Mouse (Mus musculus): Measurements from ENCODE around the gene Olfr70. TPM values are rescaled to one million over a fixed set of nuclear protein-coding genes. Genes with fewer than 3 reads are reported as not detected.

Olfr70 gene
- not detected in 2 replicates for polyA plus RNA-seq (2014; fragmentation: Nextera tagmentation; extraction: Ambion mirVana)

DNA sequence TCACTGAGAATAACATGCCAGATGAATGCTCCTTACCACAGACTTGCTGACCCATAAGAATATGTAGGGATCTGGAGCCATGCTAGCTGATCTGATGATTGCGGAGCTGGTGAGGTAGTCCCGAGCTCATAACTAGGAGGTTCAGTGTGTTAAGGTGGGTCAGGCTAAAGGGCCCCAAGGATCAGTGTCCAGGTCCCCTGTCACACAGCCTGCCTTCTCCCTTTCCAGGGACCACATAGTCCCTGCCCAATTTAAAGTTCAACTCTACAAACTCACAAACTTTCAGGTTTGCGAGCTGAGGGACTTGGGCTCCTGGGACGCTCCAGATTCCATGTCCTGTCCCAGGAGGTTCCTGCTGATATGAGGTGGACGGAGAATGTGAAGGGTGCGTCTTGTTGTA, at the start of gene Olfr70:
TSS of gene Olfr70 (minus strand) at position 101 of the 400 bp plus-strand sequence.
- Histone ChIP-seq H3K4me1 (ENCODE audit: control insufficient read depth, insufficient read depth, low read length) (no peaks in the 10 kb centered on the region), H3K27ac (ENCODE audit: low read length) (no peak within 1 kb of the TSS), H3K9me3 (ENCODE audit: control insufficient read depth, low read depth, low read length) (no peaks in the 10 kb centered on the region), H3K9ac (replicated peaks; ENCODE audit: low read depth, low read length) (no peak within 1 kb of the TSS), H3K4me2 (replicated peaks; ENCODE audit: low read depth, low read length) (no peak within 1 kb of the TSS), H3K27me3 (ENCODE audit: control insufficient read depth, insufficient read depth, low read length) (no peaks in the 10 kb centered on the region), H3K36me3 (ENCODE audit: control insufficient read depth, insufficient read depth, low read length) (no peaks in the 10 kb centered on the region), H3K4me3 (ENCODE audit: low read depth, low read length) (no peak within 1 kb of the TSS)
- no peak for ATAC-seq (ENCODE audit: insufficient number of reproducible peaks, insufficient read depth, low FRiP score, low read depth)
- 85% methylated on average over 6 of the region's 6 CpGs for WGBS

DNA sequence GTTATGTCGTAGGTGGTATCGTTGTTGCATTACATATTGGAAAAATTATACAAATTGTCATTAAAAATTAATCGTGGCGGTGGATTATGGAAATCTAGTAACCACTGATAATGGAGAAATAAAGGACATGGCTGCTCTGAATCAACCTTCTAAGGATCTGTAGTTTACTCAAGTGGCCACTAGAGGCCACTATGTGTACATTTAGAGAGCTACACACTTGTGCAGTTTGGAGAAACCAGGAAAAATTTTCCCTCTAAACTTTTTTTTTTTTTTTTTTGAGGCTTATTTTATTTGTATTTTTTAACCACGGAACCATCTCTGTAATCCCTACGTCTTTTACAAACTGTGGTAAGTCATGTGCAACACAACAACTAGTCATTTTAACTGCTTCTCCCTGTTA, 44.6 kb upstream of the Olfr70 start:
- Histone ChIP-seq H3K4me3 (ENCODE audit: low read depth, low read length) (no peak overlapping the region), H3K9me3 (ENCODE audit: control insufficient read depth, low read depth, low read length) (no peaks in the 10 kb centered on the region), H3K27ac (ENCODE audit: low read length) (no peak overlapping the region), H3K27me3 (ENCODE audit: control insufficient read depth, insufficient read depth, low read length) (no peaks in the 10 kb centered on the region), H3K4me2 (replicated peaks; ENCODE audit: low read depth, low read length) (no peak overlapping the region), H3K36me3 (ENCODE audit: control insufficient read depth, insufficient read depth, low read length) (no peaks in the 10 kb centered on the region), H3K9ac (replicated peaks; ENCODE audit: low read depth, low read length) (no peak overlapping the region), H3K4me1 (ENCODE audit: control insufficient read depth, insufficient read depth, low read length) (no peaks in the 10 kb centered on the region)
- 14% methylated on average over 6 of the region's 6 CpGs for WGBS
- no peak for ATAC-seq (ENCODE audit: insufficient number of reproducible peaks, insufficient read depth, low FRiP score, low read depth)

DNA sequence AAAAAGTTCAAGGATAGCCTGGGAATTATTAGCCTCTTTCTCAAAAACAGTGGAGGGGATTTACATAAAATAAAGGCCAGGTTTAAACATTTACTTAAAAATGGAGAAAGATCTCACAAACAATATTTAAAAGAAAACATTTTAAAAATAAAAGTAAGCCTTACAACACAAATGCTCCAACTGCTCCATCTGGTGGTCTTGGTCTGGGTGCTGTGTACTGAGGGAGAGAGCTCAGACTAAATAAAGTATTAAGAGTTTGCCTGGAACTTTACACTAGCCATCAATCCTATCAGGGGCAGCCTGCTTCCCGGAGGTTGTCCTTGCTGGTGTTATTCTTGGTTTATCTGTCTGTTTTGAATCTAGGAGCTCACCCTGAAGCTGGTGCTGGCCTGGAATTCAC, 42.5 kb upstream of the Olfr70 start:
- H3K4me2 ChIP-seq (replicated peaks; ENCODE audit: low read depth, low read length): no peak overlapping the region
- no peaks in the 10 kb centered on the region for H3K9me3 ChIP-seq (ENCODE audit: control insufficient read depth, low read depth, low read length)
- H3K27me3 ChIP-seq (ENCODE audit: control insufficient read depth, insufficient read depth, low read length): no peaks in the 10 kb centered on the region
- ATAC-seq (ENCODE audit: insufficient number of reproducible peaks, insufficient read depth, low FRiP score, low read depth): no peak
- no peak overlapping the region for H3K9ac ChIP-seq (replicated peaks; ENCODE audit: low read depth, low read length)
- H3K27ac ChIP-seq (ENCODE audit: low read length): no peak overlapping the region
- H3K36me3 ChIP-seq (ENCODE audit: control insufficient read depth, insufficient read depth, low read length): no peaks in the 10 kb centered on the region
- WGBS: 8% methylated on average over 1 of the region's 1 CpGs
- no peaks in the 10 kb centered on the region for H3K4me1 ChIP-seq (ENCODE audit: control insufficient read depth, insufficient read depth, low read length)
- H3K4me3 ChIP-seq (ENCODE audit: low read depth, low read length): no peak overlapping the region

- H3K9me3 ChIP-seq (ENCODE audit: control insufficient read depth, low read depth, low read length): no peaks in the 10 kb centered on the region
- no peak overlapping the region for H3K27ac ChIP-seq (ENCODE audit: low read length)
- H3K36me3 ChIP-seq (ENCODE audit: control insufficient read depth, insufficient read depth, low read length): no peaks in the 10 kb centered on the region
- no peaks in the 10 kb centered on the region for H3K4me1 ChIP-seq (ENCODE audit: control insufficient read depth, insufficient read depth, low read length)
- ATAC-seq (ENCODE audit: insufficient number of reproducible peaks, insufficient read depth, low FRiP score, low read depth): no peak
- WGBS: 21% methylated on average over 4 of the region's 4 CpGs
- no peaks in the 10 kb centered on the region for H3K27me3 ChIP-seq (ENCODE audit: control insufficient read depth, insufficient read depth, low read length)
- no peak overlapping the region for H3K4me3 ChIP-seq (ENCODE audit: low read depth, low read length)
- H3K9ac ChIP-seq (replicated peaks; ENCODE audit: low read depth, low read length): no peak overlapping the region
- H3K4me2 ChIP-seq (replicated peaks; ENCODE audit: low read depth, low read length): no peak overlapping the region
These were observed 42.0 kb upstream of the Olfr70 start for GRCm38 (mm10) chr4:43742637-43743036.

GRCm38 (mm10) chr4:43741526-43741925, 40.9 kb upstream of the Olfr70 start:
- no peak overlapping the region for H3K4me3 ChIP-seq (ENCODE audit: low read depth, low read length)
- WGBS: 54% methylated on average over 5 of the region's 5 CpGs
- no peaks in the 10 kb centered on the region for H3K9me3 ChIP-seq (ENCODE audit: control insufficient read depth, low read depth, low read length)
- H3K9ac ChIP-seq (replicated peaks; ENCODE audit: low read depth, low read length): no peak overlapping the region
- H3K27me3 ChIP-seq (ENCODE audit: control insufficient read depth, insufficient read depth, low read length): no peaks in the 10 kb centered on the region
- H3K4me1 ChIP-seq (ENCODE audit: control insufficient read depth, insufficient read depth, low read length): no peaks in the 10 kb centered on the region
- H3K27ac ChIP-seq (ENCODE audit: low read length): no peak overlapping the region
- no peak for ATAC-seq (ENCODE audit: insufficient number of reproducible peaks, insufficient read depth, low FRiP score, low read depth)
- H3K4me2 ChIP-seq (replicated peaks; ENCODE audit: low read depth, low read length): no peak overlapping the region
- H3K36me3 ChIP-seq (ENCODE audit: control insufficient read depth, insufficient read depth, low read length): no peaks in the 10 kb centered on the region

DNA sequence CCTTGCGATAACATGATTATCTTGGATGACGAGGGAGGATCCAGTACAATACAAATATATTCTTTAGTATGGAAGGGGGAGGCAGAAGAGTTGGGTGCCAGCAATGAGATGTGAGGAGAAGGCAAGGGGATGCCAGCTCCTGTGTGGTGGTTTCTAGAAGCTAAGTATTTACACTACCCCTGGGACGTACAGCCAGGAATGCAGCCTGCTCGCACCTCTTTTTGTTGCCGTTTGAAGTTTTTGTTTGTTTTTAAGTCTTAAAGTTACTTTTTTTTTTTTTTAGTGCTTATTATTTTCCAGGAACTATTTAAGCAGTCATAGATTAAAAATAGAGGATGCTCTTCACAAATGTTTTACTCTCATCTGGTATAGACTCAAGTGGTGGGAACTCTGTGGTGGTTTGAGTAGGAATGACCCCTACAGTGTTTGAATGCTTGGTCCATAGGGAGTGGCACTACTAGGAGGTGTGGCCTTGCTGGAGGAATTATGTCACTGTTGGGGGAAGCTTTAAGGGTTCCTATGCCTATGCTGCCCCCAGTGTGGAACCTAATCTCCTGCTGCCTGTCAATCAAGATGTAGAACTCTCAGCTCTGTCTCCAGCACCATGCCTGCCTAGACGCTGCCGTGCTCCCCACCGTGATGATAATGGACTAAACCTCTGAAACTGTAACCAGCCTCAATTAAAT, 38.5 kb upstream of the Olfr70 start:
- H3K4me2 ChIP-seq (replicated peaks; ENCODE audit: low read depth, low read length): no peak overlapping the region
- no peaks in the 10 kb centered on the region for H3K27me3 ChIP-seq (ENCODE audit: control insufficient read depth, insufficient read depth, low read length)
- WGBS: 65% methylated on average over 8 of the region's 8 CpGs
- no peak for ATAC-seq (ENCODE audit: insufficient number of reproducible peaks, insufficient read depth, low FRiP score, low read depth)
- no peak overlapping the region for H3K27ac ChIP-seq (ENCODE audit: low read length)
- no peak overlapping the region for H3K9ac ChIP-seq (replicated peaks; ENCODE audit: low read depth, low read length)
- H3K9me3 ChIP-seq (ENCODE audit: control insufficient read depth, low read depth, low read length): no peaks in the 10 kb centered on the region
- no peaks in the 10 kb centered on the region for H3K4me1 ChIP-seq (ENCODE audit: control insufficient read depth, insufficient read depth, low read length)
- no peaks in the 10 kb centered on the region for H3K36me3 ChIP-seq (ENCODE audit: control insufficient read depth, insufficient read depth, low read length)
- no peak overlapping the region for H3K4me3 ChIP-seq (ENCODE audit: low read depth, low read length)

DNA sequence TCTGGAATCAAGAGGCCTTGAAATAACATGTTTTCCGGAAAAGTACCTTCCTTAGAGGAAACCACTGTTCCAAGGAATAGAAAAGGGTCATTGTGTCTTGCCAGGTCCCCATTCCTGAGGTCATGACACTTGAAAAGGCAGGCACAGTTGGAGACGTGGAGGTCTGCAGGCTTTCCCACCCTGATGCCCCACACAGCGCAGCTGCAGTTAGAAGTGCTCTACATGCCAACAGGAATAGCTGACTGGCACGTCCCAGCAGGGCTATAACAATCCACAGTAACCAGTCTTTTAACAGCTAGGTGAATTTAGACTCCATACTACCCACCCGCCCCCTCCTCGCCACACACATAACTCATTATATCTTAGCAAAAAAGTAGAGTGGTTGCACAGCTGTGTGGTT, 36.5 kb upstream of the Olfr70 start:
- H3K27me3 ChIP-seq (ENCODE audit: control insufficient read depth, insufficient read depth, low read length): no peaks in the 10 kb centered on the region
- WGBS: 84% methylated on average over 6 of the region's 6 CpGs
- H3K27ac ChIP-seq (ENCODE audit: low read length): no peak overlapping the region
- no peak overlapping the region for H3K9ac ChIP-seq (replicated peaks; ENCODE audit: low read depth, low read length)
- no peak overlapping the region for H3K4me2 ChIP-seq (replicated peaks; ENCODE audit: low read depth, low read length)
- no peaks in the 10 kb centered on the region for H3K36me3 ChIP-seq (ENCODE audit: control insufficient read depth, insufficient read depth, low read length)
- H3K9me3 ChIP-seq (ENCODE audit: control insufficient read depth, low read depth, low read length): no peaks in the 10 kb centered on the region
- H3K4me1 ChIP-seq (ENCODE audit: control insufficient read depth, insufficient read depth, low read length): no peaks in the 10 kb centered on the region
- no peak for ATAC-seq (ENCODE audit: insufficient number of reproducible peaks, insufficient read depth, low FRiP score, low read depth)
- no peak overlapping the region for H3K4me3 ChIP-seq (ENCODE audit: low read depth, low read length)

DNA sequence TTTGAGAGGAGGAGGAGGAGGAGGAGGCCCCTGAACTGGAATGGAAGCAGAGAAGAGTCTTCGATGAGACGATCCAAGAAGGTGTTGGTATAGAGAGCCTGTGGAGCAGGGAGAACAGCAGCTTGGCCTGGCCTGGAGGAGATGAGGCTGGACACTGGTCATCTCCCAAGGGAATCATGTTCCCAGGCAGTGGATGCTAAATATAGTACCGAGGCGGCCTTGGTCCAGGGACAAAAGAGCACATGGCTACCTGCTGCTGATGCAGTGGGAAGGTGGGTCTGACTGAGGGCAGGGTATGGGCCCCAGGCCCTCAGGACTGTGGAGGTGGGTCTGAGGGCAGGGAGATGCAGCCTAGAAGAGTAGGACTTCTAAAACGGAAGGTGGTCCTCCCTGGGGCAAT, 32.6 kb upstream of the Olfr70 start:
- WGBS: 85% methylated on average over 5 of the region's 5 CpGs
- H3K9ac ChIP-seq (replicated peaks; ENCODE audit: low read depth, low read length): no peak overlapping the region
- no peak overlapping the region for H3K4me2 ChIP-seq (replicated peaks; ENCODE audit: low read depth, low read length)

DNA sequence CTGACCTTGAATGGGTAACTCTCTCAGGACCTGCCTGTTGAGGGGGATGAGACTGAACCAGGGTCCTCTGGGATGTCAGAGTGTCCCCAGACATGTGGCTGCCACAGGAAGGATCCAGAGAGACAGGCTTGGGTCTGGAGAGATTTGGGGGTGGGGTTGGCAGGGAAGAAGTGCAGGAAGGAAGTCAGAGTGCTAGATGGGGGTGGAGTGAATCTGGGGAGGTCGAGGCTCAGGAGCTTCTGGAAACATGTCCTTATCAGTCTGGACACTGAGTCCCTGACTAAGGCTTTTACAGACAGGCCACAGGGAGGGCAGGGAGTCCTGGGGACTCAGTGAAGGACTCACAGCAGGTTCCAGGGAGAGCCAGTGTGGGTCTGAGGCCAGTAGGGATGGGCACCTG, 31.6 kb upstream of the Olfr70 start:
- Histone ChIP-seq H3K36me3 (ENCODE audit: control insufficient read depth, insufficient read depth, low read length) (no peaks in the 10 kb centered on the region), H3K4me1 (ENCODE audit: control insufficient read depth, insufficient read depth, low read length) (peaks cover 26% of the 10 kb centered on the region), H3K27ac (ENCODE audit: low read length) (no peak overlapping the region), H3K4me2 (replicated peaks; ENCODE audit: low read depth, low read length) (no peak overlapping the region), H3K4me3 (ENCODE audit: low read depth, low read length) (no peak overlapping the region), H3K9ac (replicated peaks; ENCODE audit: low read depth, low read length) (no peak overlapping the region), H3K27me3 (ENCODE audit: control insufficient read depth, insufficient read depth, low read length) (no peaks in the 10 kb centered on the region), H3K9me3 (ENCODE audit: control insufficient read depth, low read depth, low read length) (no peaks in the 10 kb centered on the region)
- no peak for ATAC-seq (ENCODE audit: insufficient number of reproducible peaks, insufficient read depth, low FRiP score, low read depth)
- 23% methylated on average over 1 of the region's 1 CpGs for WGBS

More for the DNA sequence above, 32.6 kb upstream of the Olfr70 start:
- H3K4me1 ChIP-seq (ENCODE audit: control insufficient read depth, insufficient read depth, low read length): peaks cover 20% of the 10 kb centered on the region
- no peak overlapping the region for H3K4me3 ChIP-seq (ENCODE audit: low read depth, low read length)
- ATAC-seq (ENCODE audit: insufficient number of reproducible peaks, insufficient read depth, low FRiP score, low read depth): no peak
- H3K36me3 ChIP-seq (ENCODE audit: control insufficient read depth, insufficient read depth, low read length): no peaks in the 10 kb centered on the region
- no peaks in the 10 kb centered on the region for H3K9me3 ChIP-seq (ENCODE audit: control insufficient read depth, low read depth, low read length)
- H3K27me3 ChIP-seq (ENCODE audit: control insufficient read depth, insufficient read depth, low read length): no peaks in the 10 kb centered on the region
- no peak overlapping the region for H3K27ac ChIP-seq (ENCODE audit: low read length)

Data from stomach, embryonic 14.5 days (tissue).